Mouse (Mus musculus): Measurements from ENCODE around the gene Pim3. TPM values are rescaled to one million over a fixed set of nuclear protein-coding genes. Genes with fewer than 3 reads are reported as not detected.

Gene Pim3
- total and polyA plus RNA-seq, 3 experiments: 33.6 to 41.6 TPM; not detected in 1

GRCm38 (mm10) chr15:88895891-88896290 lies 33.9 kb downstream of the Pim3 start:
- Histone ChIP-seq H3K4me1 (ENCODE audit: control insufficient read depth in 1 of 2, insufficient read depth in 2 of 2, low read length in 2 of 2) (no peaks in the 10 kb centered on the region), H3K79me2 (ENCODE audit: control insufficient read depth, insufficient read depth, low read length, poor library complexity) (no peaks in the 10 kb centered on the region), H3K4me3 (ENCODE audit: control insufficient read depth in 1 of 2, insufficient read depth in 1 of 2, low read depth in 2 of 2, low read length in 2 of 2) (no peak overlapping the region), H3K27ac (ENCODE audit: control insufficient read depth, low read depth, low read length) (no peak overlapping the region), H3K27me3 (ENCODE audit: control insufficient read depth in 1 of 2, insufficient read depth in 2 of 2, low read length in 2 of 2) (peaks cover 2% of the 10 kb centered on the region in 2 experiments; a peak in 3 of 4 replicates), H3K9ac (ENCODE audit: control insufficient read depth, low read depth, low read length, poor library complexity, severe bottlenecking) (no peak overlapping the region), H3K36me3 (ENCODE audit: control insufficient read depth in 1 of 2, insufficient read depth in 2 of 2, low read length in 2 of 2) (no peaks in the 10 kb centered on the region), H3K9me3 (replicated peaks; ENCODE audit: insufficient read depth, low read length) (no peaks in the 10 kb centered on the region)
- no peak for TF ChIP-seq MAZ (IDR thresholded peaks at IDR 0.05; ENCODE audit: low read depth, low read length)
- no peak for TF ChIP-seq CHD2 (IDR thresholded peaks at IDR 0.05; ENCODE audit: low read length)
- no peak for TF ChIP-seq BHLHE40 (IDR thresholded peaks at IDR 0.05; ENCODE audit: borderline replicate concordance, low read depth, low read length)
- TF ChIP-seq SMC3 (IDR thresholded peaks at IDR 0.05; ENCODE audit: low read depth, low read length): no peak
- no peak for TF ChIP-seq MAFK (IDR thresholded peaks at IDR 0.05; ENCODE audit: borderline replicate concordance, low read depth, low read length)
- TF ChIP-seq TBP (IDR thresholded peaks at IDR 0.05; ENCODE audit: low read depth, low read length): no peak
- TF ChIP-seq JUND (IDR thresholded peaks at IDR 0.05; ENCODE audit: low read depth, low read length): no peak
- no peak for TF ChIP-seq ETS1 (IDR thresholded peaks at IDR 0.05; ENCODE audit: low read depth, low read length)
- no peak for TF ChIP-seq NRF1 (IDR thresholded peaks at IDR 0.05; ENCODE audit: insufficient read depth, low read depth, low read length, poor library complexity, severe bottlenecking)
- TF ChIP-seq EP300 (IDR thresholded peaks at IDR 0.05; ENCODE audit: low read depth in 1 of 2, low read length in 2 of 2): no peak
- TF ChIP-seq NELFE (IDR thresholded peaks at IDR 0.05; ENCODE audit: low read depth, low read length): no peak
- no peak for TF ChIP-seq USF2 (IDR thresholded peaks at IDR 0.05; ENCODE audit: borderline replicate concordance in 1 of 2, insufficient read depth in 1 of 2, low read depth in 1 of 2, low read length in 2 of 2)
- TF ChIP-seq TAL1 (IDR thresholded peaks at IDR 0.05; ENCODE audit: low read length): no peak
- TF ChIP-seq ELF1 (IDR thresholded peaks at IDR 0.05; ENCODE audit: low read depth, low read length): no peak
- TF ChIP-seq POLR2A (IDR thresholded peaks at IDR 0.05; ENCODE audit: control insufficient read depth in 1 of 2, insufficient read depth in 1 of 2, low read depth in 1 of 2, low read length in 2 of 2, poor library complexity in 1 of 2): no peak
- TF ChIP-seq USF1 (IDR thresholded peaks at IDR 0.05; ENCODE audit: low read depth, low read length): no peak
- no peak for DNase-seq (ENCODE audit: low read depth, low spot score)

- DNase-seq (ENCODE audit: low read depth, low spot score): no peak
- Histone ChIP-seq H3K9me3 (replicated peaks; ENCODE audit: insufficient read depth, low read length) (no peaks in the 10 kb centered on the region), H3K27me3 (ENCODE audit: control insufficient read depth in 1 of 2, insufficient read depth in 2 of 2, low read length in 2 of 2) (peaks cover 2% of the 10 kb centered on the region in 2 experiments; a peak in 3 of 4 replicates)
These were observed 34.5 kb downstream of the Pim3 start for GRCm38 (mm10) chr15:88896341-88896980.

More at GRCm38 (mm10) chr15:88896341-88896980, 34.5 kb downstream of the Pim3 start:
- Histone ChIP-seq H3K9ac (ENCODE audit: control insufficient read depth, low read depth, low read length, poor library complexity, severe bottlenecking) (no peak overlapping the region), H3K79me2 (ENCODE audit: control insufficient read depth, insufficient read depth, low read length, poor library complexity) (no peaks in the 10 kb centered on the region), H3K27ac (ENCODE audit: control insufficient read depth, low read depth, low read length) (no peak overlapping the region), H3K4me3 (ENCODE audit: control insufficient read depth in 1 of 2, insufficient read depth in 1 of 2, low read depth in 2 of 2, low read length in 2 of 2) (no peak overlapping the region), H3K4me1 (ENCODE audit: control insufficient read depth in 1 of 2, insufficient read depth in 2 of 2, low read length in 2 of 2) (no peaks in the 10 kb centered on the region), H3K36me3 (ENCODE audit: control insufficient read depth in 1 of 2, insufficient read depth in 2 of 2, low read length in 2 of 2) (no peaks in the 10 kb centered on the region)
- TF ChIP-seq NELFE (IDR thresholded peaks at IDR 0.05; ENCODE audit: low read depth, low read length): no peak
- TF ChIP-seq CTCF (IDR thresholded peaks at IDR 0.05 in 2 of 3, conservative IDR thresholded peaks at IDR 0.05 in 1 of 3; ENCODE audit: control insufficient read depth in 1 of 3, insufficient read depth in 1 of 3, low read depth in 2 of 3, low read length in 3 of 3, poor library complexity in 1 of 3, severe bottlenecking in 1 of 3): no peak
- no peak for TF ChIP-seq RCOR1 (IDR thresholded peaks at IDR 0.05; ENCODE audit: low read depth, low read length)
- TF ChIP-seq POLR2AphosphoS5 (IDR thresholded peaks at IDR 0.05; ENCODE audit: borderline replicate concordance, low read depth, low read length): no peak
- no peak for TF ChIP-seq MAZ (IDR thresholded peaks at IDR 0.05; ENCODE audit: low read depth, low read length)
- no peak for TF ChIP-seq USF1 (IDR thresholded peaks at IDR 0.05; ENCODE audit: low read depth, low read length)
- no peak for TF ChIP-seq MYB (IDR thresholded peaks at IDR 0.05; ENCODE audit: low read depth, low read length)
- TF ChIP-seq KAT2A (conservative IDR thresholded peaks at IDR 0.05; ENCODE audit: low read depth, low read length): no peak
- TF ChIP-seq GATA1 (IDR thresholded peaks at IDR 0.05; ENCODE audit: low read depth, low read length): no peak
- no peak for TF ChIP-seq TBP (IDR thresholded peaks at IDR 0.05; ENCODE audit: low read depth, low read length)
- TF ChIP-seq ZKSCAN1 (IDR thresholded peaks at IDR 0.05; ENCODE audit: low read depth, low read length): no peak
- TF ChIP-seq MYC (IDR thresholded peaks at IDR 0.05; ENCODE audit: low read depth, low read length): no peak
- no peak for TF ChIP-seq POLR2A (IDR thresholded peaks at IDR 0.05; ENCODE audit: control insufficient read depth in 1 of 2, insufficient read depth in 1 of 2, low read depth in 1 of 2, low read length in 2 of 2, poor library complexity in 1 of 2)
- TF ChIP-seq E2F4 (IDR thresholded peaks at IDR 0.05; ENCODE audit: borderline replicate concordance, low read depth, low read length): no peak
- TF ChIP-seq CHD1 (IDR thresholded peaks at IDR 0.05; ENCODE audit: low read depth, low read length): no peak
- no peak for TF ChIP-seq RAD21 (IDR thresholded peaks at IDR 0.05; ENCODE audit: low read depth, low read length)

All from MEL (cell line).